Mouse (Mus musculus) liver, embryonic 16.5 days (tissue): ENCODE measurements around the gene Serpinb6a. TPM values are rescaled to one million over a fixed set of nuclear protein-coding genes. Genes with fewer than 3 reads are reported as not detected.
A peak's percentile ranks its signal among the peaks of the same experiment; 100 is the strongest.

ENCODE experiments used
- ATAC-seq: fragments of 200-750 bp; cut with Nextera tagmentation; 2 replicates; pipeline ENCODE4 v1.8.0; 2017; ENCODE audit warnings: low read depth, mild to moderate bottlenecking, moderate number of reproducible peaks, moderate library complexity
- H3K27ac ChIP-seq: fragments of 300-500 bp; sonication (generic); 2 replicates; pipeline ENCODE4 v1.5.1; 2014; ENCODE audit warnings: mild to moderate bottlenecking, low read length
- H3K27me3 ChIP-seq: fragments of 300-500 bp; sonication (generic); 2 replicates; pipeline ENCODE4 v1.6.1; 2014; ENCODE audit warnings: low read depth, low read length, mixed read lengths; ENCODE audit not compliant: control insufficient read depth, insufficient read depth
- H3K36me3 ChIP-seq: fragments of 300-500 bp; sonication (generic); 2 replicates; pipeline ENCODE4 v1.6.1; 2014; ENCODE audit warnings: mild to moderate bottlenecking; ENCODE audit not compliant: control insufficient read depth, insufficient read depth
- H3K4me1 ChIP-seq: fragments of 300-500 bp; sonication (generic); 2 replicates; pipeline ENCODE4 v1.6.1; 2014; ENCODE audit warnings: low read depth, low read length, mixed read lengths; ENCODE audit not compliant: control insufficient read depth
- H3K4me2 ChIP-seq: fragments of 300-500 bp; sonication (generic); 2 replicates; pipeline ENCODE4 v1.6.1; 2014; ENCODE audit warnings: low read depth, low read length, mixed read lengths
- H3K4me3 ChIP-seq: fragments of 300-500 bp; sonication (generic); 2 replicates; pipeline ENCODE4 v1.5.1; 2014; ENCODE audit warnings: low read depth, mild to moderate bottlenecking, low read length
- H3K9ac ChIP-seq: fragments of 300-500 bp; sonication (generic); 2 replicates; pipeline ENCODE4 v1.6.1; 2014; ENCODE audit warnings: low read depth, low read length
- H3K9me3 ChIP-seq: fragments of 300-500 bp; sonication (generic); replicated peaks from 2 replicates; pipeline ENCODE4 v1.6.1; 2016; ENCODE audit warnings: low read length; ENCODE audit not compliant: control insufficient read depth
- WGBS: fragments of 180-500 bp; shearing (Covaris S2); extraction: QIAGEN DNeasy Blood & Tissue Kit; methylation state at CpG from one replicate; pipeline ENCODE4 v1.1.7; 2014; ENCODE audit not compliant: insufficient replicate concordance; 5-methylcytosine and 5-hydroxymethylcytosine counted together
- polyA plus RNA-seq: library from polyadenylated mRNA; unstranded; fragments of >200 nt; fragmentation: Nextera tagmentation; extraction: Ambion mirVana; gene quantifications from 2 replicates; pipeline ENCODE4 v1.2.1, GENCODE M21; 2015

Gene Serpinb6a
- polyA plus RNA-seq, 1 experiment from 2014 or later: 17.2 TPM

DNA sequence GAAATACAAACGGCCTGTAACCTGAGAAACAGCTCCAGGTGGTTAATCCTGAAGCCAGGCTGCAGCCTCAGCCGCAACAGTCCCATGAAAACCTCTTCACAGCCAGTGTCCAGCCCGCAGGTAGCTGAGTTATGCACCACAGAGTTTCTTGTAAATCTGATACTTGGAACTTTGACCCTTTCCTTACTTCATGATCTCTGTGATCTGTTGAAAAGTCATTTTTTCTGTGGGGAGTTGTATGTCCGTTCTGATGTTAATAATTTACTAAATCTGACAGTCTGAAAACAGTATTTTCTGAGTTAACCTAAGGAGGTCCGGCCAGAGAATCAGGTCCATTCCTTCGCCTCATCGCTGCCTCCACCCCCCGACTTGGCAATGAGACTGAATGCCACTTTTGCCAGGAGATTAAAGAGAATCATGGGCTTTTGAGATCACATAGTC, 36.3 kb upstream of the Serpinb6a start:
- H3K4me2 ChIP-seq: peak overlapping the region; percentile 72
- peak overlapping the region; percentile 31 for H3K4me3 ChIP-seq
- H3K27me3 ChIP-seq: no peaks in the 10 kb centered on the region
- H3K9ac ChIP-seq: no peak overlapping the region
- ATAC-seq: peak; percentile 45
- no peaks in the 10 kb centered on the region for H3K36me3 ChIP-seq
- no peaks in the 10 kb centered on the region for H3K9me3 ChIP-seq
- WGBS: 57% methylated on average over 8 of the region's 8 CpGs
- peaks cover 10% of the 10 kb centered on the region for H3K4me1 ChIP-seq
- peak overlapping the region; percentile 67 for H3K27ac ChIP-seq

- ATAC-seq: no peak
- WGBS: 38% methylated on average over 5 of the region's 5 CpGs
- H3K27ac ChIP-seq: peak overlapping the region; percentile 62; the same call in 1 of the 2 replicates
Observed at GRCm38 (mm10) chr13:34038056-34038432, 35.5 kb upstream of the Serpinb6a start.

DNA sequence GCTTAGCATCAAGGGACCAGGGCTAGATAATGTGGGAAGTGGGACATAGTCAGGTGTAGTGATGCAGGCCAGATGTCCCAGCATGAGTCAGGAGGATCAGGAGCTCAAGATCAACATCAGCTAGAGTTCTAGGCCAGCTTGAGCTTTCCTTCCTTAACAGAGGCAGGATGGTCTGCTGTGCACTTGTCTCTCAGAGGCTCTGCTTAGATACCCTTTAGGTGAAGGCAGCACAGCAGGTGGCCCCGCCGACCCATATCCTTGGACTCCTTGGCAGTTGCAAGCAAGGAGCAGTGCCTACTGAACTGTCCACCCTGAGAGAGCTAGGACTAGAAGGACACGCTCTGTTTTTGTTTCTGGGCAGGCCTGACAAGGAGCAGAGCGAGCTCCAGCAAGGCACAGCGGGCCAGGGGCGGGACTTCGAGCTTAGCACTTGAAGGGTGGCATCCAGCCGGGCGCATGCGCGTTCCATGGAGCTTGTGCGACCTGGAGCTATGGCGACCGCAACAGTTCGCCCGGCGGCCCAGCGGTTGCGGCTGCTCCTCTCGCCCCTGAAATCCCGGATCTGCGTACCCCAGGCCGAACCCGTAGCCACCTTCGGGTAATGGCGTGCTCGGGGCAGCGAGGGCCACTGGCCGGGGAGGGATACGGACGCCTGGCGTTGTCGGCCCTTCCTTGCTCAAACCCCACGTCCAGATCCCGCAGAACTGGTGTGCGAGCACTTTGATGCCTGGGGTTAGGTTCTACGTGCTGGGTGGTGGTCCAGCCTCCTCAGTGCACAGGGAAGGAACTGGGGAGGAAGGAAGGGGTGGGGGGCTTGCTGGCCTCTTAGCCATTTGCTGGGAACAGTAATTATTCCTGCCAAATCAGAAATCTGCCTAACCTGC, 34.8 kb upstream of the Serpinb6a start, which contains the start of gene Bphl:
Bphl (plus strand) TSS at position 426 of the 884 bp plus-strand sequence.
- WGBS: under 1% methylated on average over 37 of the region's 37 CpGs
- peak within 1 kb of the TSS; percentile 62 for H3K27ac ChIP-seq
- peak; percentile 88 for ATAC-seq

More at GRCm38 (mm10) chr13:34038056-34038432, 35.5 kb upstream of the Serpinb6a start:
- Histone ChIP-seq H3K27me3 (no peaks in the 10 kb centered on the region), H3K9ac (peak overlapping the region; percentile 87), H3K4me1 (peaks cover 7% of the 10 kb centered on the region), H3K4me2 (peak overlapping the region; percentile 72), H3K36me3 (no peaks in the 10 kb centered on the region), H3K4me3 (peak overlapping the region; percentile 79), H3K9me3 (no peaks in the 10 kb centered on the region)

GRCm38 (mm10) chr13:34036726-34037125, 34.1 kb upstream of the Serpinb6a start:
- peak overlapping the region; percentile 72 for H3K4me2 ChIP-seq
- peaks cover 3% of the 10 kb centered on the region for H3K36me3 ChIP-seq
- no peak overlapping the region for H3K27ac ChIP-seq
- no peak overlapping the region for H3K4me3 ChIP-seq
- WGBS: 75% methylated on average over 5 of the region's 5 CpGs
- peaks cover 14% of the 10 kb centered on the region for H3K4me1 ChIP-seq
- H3K9me3 ChIP-seq: no peaks in the 10 kb centered on the region
- H3K27me3 ChIP-seq: no peaks in the 10 kb centered on the region
- ATAC-seq: no peak
- no peak overlapping the region; the same call in 1 of the 2 replicates for H3K9ac ChIP-seq

More for the DNA sequence above, 34.8 kb upstream of the Serpinb6a start, which contains the start of gene Bphl:
- peak within 1 kb of the TSS; percentile 72 for H3K4me2 ChIP-seq
- peak within 1 kb of the TSS; percentile 87 for H3K9ac ChIP-seq
- H3K4me1 ChIP-seq: peaks cover 11% of the 10 kb centered on the region
- H3K36me3 ChIP-seq: peaks cover 3% of the 10 kb centered on the region
- no peaks in the 10 kb centered on the region for H3K9me3 ChIP-seq
- no peaks in the 10 kb centered on the region for H3K27me3 ChIP-seq
- H3K4me3 ChIP-seq: peak within 1 kb of the TSS; percentile 79

DNA sequence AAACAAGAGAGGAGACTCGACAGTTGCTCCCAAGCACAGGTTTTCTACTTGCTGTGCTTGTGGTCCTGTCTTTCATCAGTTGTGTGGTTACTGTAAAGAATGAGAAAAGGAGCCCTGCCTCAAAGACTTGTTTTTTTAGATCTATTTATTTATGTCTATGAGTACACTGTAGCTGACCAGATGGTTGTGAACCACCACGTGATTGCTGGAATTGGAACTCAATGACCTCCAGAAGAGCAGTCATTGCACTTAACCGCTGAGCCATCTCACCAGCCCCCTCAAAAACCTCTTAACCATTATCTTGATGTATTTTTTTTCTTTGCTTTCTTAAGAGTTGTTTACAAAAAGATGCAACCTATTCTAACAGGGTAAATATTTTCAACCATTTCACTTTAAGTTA, 32.8 kb upstream of the Serpinb6a start:
- Histone ChIP-seq H3K9ac (no peak overlapping the region), H3K9me3 (no peaks in the 10 kb centered on the region), H3K4me1 (peaks cover 17% of the 10 kb centered on the region), H3K4me2 (no peak overlapping the region), H3K27me3 (no peaks in the 10 kb centered on the region), H3K4me3 (no peak overlapping the region), H3K36me3 (peaks cover 3% of the 10 kb centered on the region), H3K27ac (no peak overlapping the region)
- ATAC-seq: no peak
- 84% methylated on average over 3 of the region's 3 CpGs for WGBS

- H3K9me3 ChIP-seq: no peaks in the 10 kb centered on the region
- H3K27me3 ChIP-seq: no peaks in the 10 kb centered on the region
- H3K9ac ChIP-seq: no peak overlapping the region
- no peak overlapping the region for H3K4me3 ChIP-seq
- H3K36me3 ChIP-seq: peaks cover 9% of the 10 kb centered on the region
- peak overlapping the region; percentile 19; the same call in 1 of the 2 replicates for H3K27ac ChIP-seq
- H3K4me2 ChIP-seq: no peak overlapping the region
- peak; percentile 64 for ATAC-seq
- peaks cover 14% of the 10 kb centered on the region for H3K4me1 ChIP-seq
- WGBS: 34% methylated on average over 2 of the region's 2 CpGs
Observed at GRCm38 (mm10) chr13:34032041-34032440, 29.4 kb upstream of the Serpinb6a start.

DNA sequence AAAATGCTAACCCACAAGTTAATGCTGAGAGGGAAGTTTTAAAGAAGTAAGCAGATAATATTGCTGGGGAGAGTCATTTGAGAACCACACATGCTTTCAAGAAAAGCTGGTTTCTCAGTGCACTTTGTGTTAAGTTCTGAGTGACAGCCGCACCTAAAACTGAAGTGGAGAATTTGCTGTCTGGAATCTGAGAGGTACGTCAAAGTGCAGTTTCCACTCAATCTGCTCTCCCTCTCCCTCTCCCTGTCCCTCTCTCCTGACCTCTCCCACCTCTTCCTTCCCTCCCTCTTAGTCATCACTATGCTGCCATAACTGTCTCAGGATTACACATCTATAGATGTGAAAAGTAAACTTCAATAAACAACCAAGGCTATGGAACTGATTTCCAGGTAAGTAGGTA, 19.4 kb upstream of the Serpinb6a start:
- WGBS: 85% methylated on average over 2 of the region's 2 CpGs
- peaks cover 36% of the 10 kb centered on the region for H3K36me3 ChIP-seq
- no peak for ATAC-seq

DNA sequence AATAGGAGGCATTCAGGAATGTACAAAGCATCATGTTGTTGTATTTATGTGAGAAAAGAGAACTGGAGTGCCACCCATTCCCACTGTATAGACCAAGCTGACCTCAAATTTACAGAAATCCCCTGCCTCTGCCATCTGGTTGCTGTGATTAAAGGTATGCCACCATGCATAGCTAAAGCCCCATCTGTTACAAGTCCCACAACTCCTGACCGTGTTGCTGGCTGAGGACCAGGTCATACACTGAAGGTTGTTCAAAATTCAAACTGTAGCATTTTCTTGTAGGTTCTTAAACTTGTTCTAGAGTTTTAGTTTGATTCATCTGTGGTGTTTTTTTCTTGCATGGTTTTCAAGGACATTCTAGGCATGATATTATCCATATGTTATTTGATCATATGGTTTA, 15.9 kb upstream of the Serpinb6a start:
- ATAC-seq: no peak
- H3K9ac ChIP-seq: no peak overlapping the region
- H3K9me3 ChIP-seq: no peaks in the 10 kb centered on the region
- no peak overlapping the region for H3K4me3 ChIP-seq
- H3K4me2 ChIP-seq: no peak overlapping the region
- no peaks in the 10 kb centered on the region for H3K4me1 ChIP-seq
- peaks cover 59% of the 10 kb centered on the region for H3K36me3 ChIP-seq
- no peak overlapping the region for H3K27ac ChIP-seq
- WGBS: 83% methylated on average over 1 of the region's 1 CpGs
- no peaks in the 10 kb centered on the region for H3K27me3 ChIP-seq

More for the DNA sequence above, 19.4 kb upstream of the Serpinb6a start:
- no peaks in the 10 kb centered on the region for H3K27me3 ChIP-seq
- no peak overlapping the region for H3K4me2 ChIP-seq
- H3K4me1 ChIP-seq: no peaks in the 10 kb centered on the region
- H3K9ac ChIP-seq: no peak overlapping the region
- H3K27ac ChIP-seq: no peak overlapping the region
- no peaks in the 10 kb centered on the region for H3K9me3 ChIP-seq
- H3K4me3 ChIP-seq: no peak overlapping the region
